8 mouse cellular contexts compared by ENCODE assay signal in genomic region chr2:160733131-160733531, GRCm38 (mm10). TPM values are rescaled to one million over a fixed set of nuclear protein-coding genes. Genes with fewer than 3 reads are reported as not detected.
DNase-seq lines count a peak whose midpoint lies in the region; ATAC-seq and TF ChIP-seq lines count a peak whose summit lies in the region.

No protein-coding gene starts in this region.

- WGBS in lung, adult 2 months, result 10% methylated on average over 7 of the region's 7 CpGs
- 78% methylated on average over 7 of the region's 7 CpGs for WGBS in forebrain, embryonic 11.5 days
- WGBS in limb, embryonic 15.5 days, result 18% methylated on average over 7 of the region's 7 CpGs
- 21% methylated on average over 7 of the region's 7 CpGs for WGBS in stomach, embryonic 16.5 days

- no peaks in the 10 kb centered on the region for H3K9me3 ChIP-seq in forebrain, embryonic 11.5 days (ENCODE audit: control insufficient read depth, low read length)
- H3K9me3 ChIP-seq in limb, embryonic 15.5 days, result no peaks in the 10 kb centered on the region
- no peaks in the 10 kb centered on the region for H3K9me3 ChIP-seq in stomach, embryonic 16.5 days (replicated peaks; ENCODE audit: control insufficient read depth, low read length)

- peak overlapping the region; percentile 72 for H3K4me3 ChIP-seq in lung, adult 2 months (replicated peaks; ENCODE audit: extremely low read depth, low read depth, low read length)
- peak overlapping the region; percentile 88 for H3K4me3 ChIP-seq in forebrain, embryonic 11.5 days (ENCODE audit: low read depth, low read length)
- H3K4me3 ChIP-seq in limb, embryonic 15.5 days, result peak overlapping the region; percentile 96
- peak overlapping the region; percentile 79 for H3K4me3 ChIP-seq in stomach, embryonic 16.5 days (replicated peaks; ENCODE audit: low read length)

- DNase-seq in lung, adult 2 months, result no peak
- DNase-seq in lung, postnatal 10 days, result no peak
- DNase-seq in forebrain, embryonic 11.5 days (ENCODE audit: low spot score), result peak; percentile 40
- no peak for DNase-seq in cerebellum, postnatal 10 days
- no peak for DNase-seq in cerebellum, adult 8-10 months
- DNase-seq in cerebellum, adult 18-20 months, result no peak

- no peaks in the 10 kb centered on the region for H3K27me3 ChIP-seq in forebrain, embryonic 11.5 days (ENCODE audit: control insufficient read depth, insufficient read depth, low read length)
- H3K27me3 ChIP-seq in limb, embryonic 15.5 days, result no peaks in the 10 kb centered on the region
- H3K27me3 ChIP-seq in stomach, embryonic 16.5 days (ENCODE audit: control insufficient read depth, insufficient read depth, low read length), result no peaks in the 10 kb centered on the region

- no peaks in the 10 kb centered on the region; the same call in 1 of the 2 replicates for H3K36me3 ChIP-seq in forebrain, embryonic 11.5 days (ENCODE audit: control insufficient read depth, insufficient read depth, low read length)
- peaks cover 33% of the 10 kb centered on the region for H3K36me3 ChIP-seq in limb, embryonic 15.5 days
- H3K36me3 ChIP-seq in stomach, embryonic 16.5 days (ENCODE audit: control insufficient read depth, insufficient read depth, low read length), result 0 out of 2 replicates have a peak, but pooled peaks cover 6% of the 10 kb centered on the region

- H3K27ac ChIP-seq in forebrain, embryonic 11.5 days (ENCODE audit: low read depth, low read length), result no peak overlapping the region
- 0 out of 2 replicates have a peak overlapping the region, but pooled peaks have one; percentile 97 for H3K27ac ChIP-seq in limb, embryonic 15.5 days
- no peak overlapping the region for H3K27ac ChIP-seq in stomach, embryonic 16.5 days (ENCODE audit: low read length)

- no peak for TF ChIP-seq POLR2A in lung, adult 2 months (IDR thresholded peaks at IDR 0.05; ENCODE audit: borderline replicate concordance, extremely low read depth, low read depth, low read length)

- TF ChIP-seq CTCF in lung, adult 2 months (IDR thresholded peaks at IDR 0.05; ENCODE audit: insufficient read depth, low read length), result no peak

- ATAC-seq in forebrain, embryonic 11.5 days (replicated peaks; ENCODE audit: low FRiP score), result no peak
- no peak for ATAC-seq in limb, embryonic 15.5 days (ENCODE audit: insufficient number of reproducible peaks, low FRiP score, low TSS enrichment, low read depth)
- ATAC-seq in stomach, embryonic 16.5 days (ENCODE audit: insufficient read depth, low FRiP score), result no peak

- H3K9ac ChIP-seq in forebrain, embryonic 11.5 days (ENCODE audit: low read length), result peak overlapping the region; percentile 99
- peak overlapping the region; percentile 97 for H3K9ac ChIP-seq in limb, embryonic 15.5 days
- peak overlapping the region; percentile 88 for H3K9ac ChIP-seq in stomach, embryonic 16.5 days (ENCODE audit: low read length)

- H3K4me1 ChIP-seq in lung, adult 2 months (ENCODE audit: control insufficient read depth, insufficient read depth, low read length), result peaks cover 35% of the 10 kb centered on the region
- H3K4me1 ChIP-seq in forebrain, embryonic 11.5 days (replicated peaks; ENCODE audit: control insufficient read depth, insufficient read depth, low read length), result peaks cover 9% of the 10 kb centered on the region
- peaks cover 62% of the 10 kb centered on the region for H3K4me1 ChIP-seq in limb, embryonic 15.5 days
- H3K4me1 ChIP-seq in stomach, embryonic 16.5 days (ENCODE audit: control insufficient read depth, insufficient read depth, low read length), result peaks cover 55% of the 10 kb centered on the region

- peak overlapping the region; percentile 93 for H3K4me2 ChIP-seq in forebrain, embryonic 11.5 days (ENCODE audit: low read depth, low read length, severe bottlenecking)
- peak overlapping the region; percentile 90 for H3K4me2 ChIP-seq in limb, embryonic 15.5 days
- H3K4me2 ChIP-seq in stomach, embryonic 16.5 days (ENCODE audit: low read depth, low read length), result peak overlapping the region; percentile 90

RNA-seq across cellular contexts. Expression of gene Plcg1, which starts 2.0 kb away (rescaled TPM):
- 127 and 135 TPM in 2 replicates for polyA plus RNA-seq in lung, adult 2 months (2012; rRNA removed)
- 80.7 and 80.8 TPM in 2 replicates for polyA plus RNA-seq in forebrain, embryonic 11.5 days (2014; fragmentation: Nextera tagmentation; extraction: Ambion mirVana)
- 41.8 and 51.8 TPM in 2 replicates for polyA plus RNA-seq in limb, embryonic 15.5 days (2015; fragmentation: Nextera tagmentation; extraction: Ambion mirVana)
- 28.6 and 32.5 TPM in 2 replicates for polyA plus RNA-seq in stomach, embryonic 16.5 days (2015; fragmentation: Nextera tagmentation; extraction: Ambion mirVana)
